Mouse (Mus musculus) intestine, postnatal 0 days (tissue): ENCODE measurements around the gene Brwd1. TPM values are rescaled to one million over a fixed set of nuclear protein-coding genes. Genes with fewer than 3 reads are reported as not detected.
"Not testable (repeated sequence)": the region's sequence is repeated elsewhere in the genome, so short reads cannot be mapped to it uniquely, and the experiment has no call there.

Experiments used
- ATAC-seq: fragments of 200-750 bp; cut with Nextera tagmentation; 2 replicates; pipeline ENCODE4 v1.8.0; 2017; ENCODE audit warnings: mild to moderate bottlenecking, moderate TSS enrichment, moderate library complexity
- H3K27ac ChIP-seq: fragments of 300-500 bp; sonication (generic); 2 replicates; pipeline ENCODE4 v1.5.1; 2014; ENCODE audit warnings: mild to moderate bottlenecking, low read depth, low read length, moderate library complexity
- H3K27me3 ChIP-seq: fragments of 300-500 bp; sonication (generic); replicated peaks from 2 replicates; pipeline ENCODE4 v1.6.1; 2014; ENCODE audit warnings: low read length, mixed read lengths; ENCODE audit not compliant: control insufficient read depth, insufficient read depth
- H3K36me3 ChIP-seq: fragments of 300-500 bp; sonication (generic); 2 replicates; pipeline ENCODE4 v1.6.1; 2014; ENCODE audit warnings: mild to moderate bottlenecking, moderate library complexity; ENCODE audit not compliant: control insufficient read depth, insufficient read depth
- H3K4me1 ChIP-seq: fragments of 300-500 bp; sonication (generic); replicated peaks from 2 replicates; pipeline ENCODE4 v1.6.1; 2014; ENCODE audit warnings: antibody characterized with exemption, low read length, mixed read lengths; ENCODE audit not compliant: control insufficient read depth, insufficient read depth
- H3K4me2 ChIP-seq: fragments of 300-500 bp; sonication (generic); replicated peaks from 2 replicates; pipeline ENCODE4 v1.6.1; 2014; ENCODE audit warnings: low read depth, mild to moderate bottlenecking, moderate library complexity
- H3K4me3 ChIP-seq: fragments of 300-500 bp; sonication (generic); 2 replicates; pipeline ENCODE4 v1.5.1; 2014; ENCODE audit warnings: low read depth, low read length
- H3K9ac ChIP-seq: fragments of 300-500 bp; sonication (generic); 2 replicates; pipeline ENCODE4 v1.6.1; 2014; ENCODE audit warnings: mild to moderate bottlenecking, low read depth, low read length
- H3K9me3 ChIP-seq: fragments of 300-500 bp; sonication (generic); 2 replicates; pipeline ENCODE4 v1.6.1; 2016; ENCODE audit warnings: mixed run types; ENCODE audit not compliant: control insufficient read depth
- CTCF ChIP-seq: sonication (generic); IDR thresholded peaks from 2 replicates; pipeline ENCODE4 v1.5.1; 2016; ENCODE audit warnings: low read depth, mild to moderate bottlenecking, control low read depth, antibody characterized with exemption, moderate library complexity
- WGBS: fragments of 180-500 bp; shearing (Covaris S2); extraction: QIAGEN DNeasy Blood & Tissue Kit; methylation state at CpG from one replicate; pipeline ENCODE4 v1.1.7; 2014; 5-methylcytosine and 5-hydroxymethylcytosine counted together
- polyA plus RNA-seq: library from polyadenylated mRNA; unstranded; fragments of >200 nt; fragmentation: Nextera tagmentation; extraction: Ambion mirVana; gene quantifications from 2 replicates; pipeline ENCODE4 v1.2.1, GENCODE M21; 2015

Gene Brwd1
- polyA plus RNA-seq, 1 experiment from 2014 or later, result 19.9 TPM

DNA sequence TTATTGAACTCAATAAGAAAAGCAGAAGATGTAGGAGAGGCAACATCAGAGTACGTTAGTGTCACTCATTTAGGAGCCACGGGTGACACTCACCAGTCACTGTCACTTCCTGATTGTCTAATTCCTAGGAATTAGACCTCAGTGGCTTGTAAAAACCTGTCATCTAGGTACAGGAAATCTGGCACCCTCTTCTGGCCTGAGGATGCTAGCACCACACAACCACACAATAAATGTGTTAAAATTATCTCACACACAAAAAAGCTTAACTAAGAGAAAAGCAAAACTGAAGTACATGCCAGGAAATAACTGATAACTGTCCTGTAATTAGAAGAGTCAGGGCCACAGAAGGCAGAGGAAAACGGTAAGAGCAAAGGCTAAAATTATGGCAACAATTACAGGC is 57.1 kb downstream of the Brwd1 start:
- WGBS, result 73% methylated on average over 3 of the region's 3 CpGs
- Histone ChIP-seq H3K4me2 (no peak overlapping the region), H3K36me3 (peaks cover 76% of the 10 kb centered on the region), H3K4me3 (no peak overlapping the region), H3K9ac (no peak overlapping the region), H3K27me3 (no peaks in the 10 kb centered on the region), H3K27ac (no peak overlapping the region), H3K4me1 (no peaks in the 10 kb centered on the region), H3K9me3 (no peaks in the 10 kb centered on the region)
- TF ChIP-seq CTCF, result peak; percentile 37
- no peak for ATAC-seq

DNA sequence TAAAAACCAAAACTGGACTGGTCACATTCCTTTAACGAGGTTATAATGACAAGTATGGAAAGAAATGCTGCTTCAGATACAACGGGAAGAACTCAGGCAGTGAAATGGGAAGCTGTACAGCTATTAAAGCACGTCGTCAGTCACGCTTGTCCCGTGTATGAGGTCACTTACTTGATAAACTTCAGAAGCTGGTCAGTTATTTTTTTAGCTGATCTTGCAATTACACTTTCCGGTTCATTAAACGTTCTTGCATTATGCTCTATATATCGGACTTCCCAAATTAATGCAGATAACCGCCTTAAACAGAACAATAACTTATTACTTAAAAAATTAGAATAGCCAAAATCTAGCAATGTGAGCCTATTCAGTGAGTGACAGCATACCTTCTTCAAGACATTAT is 61.3 kb downstream of the Brwd1 start:
- no peak for TF ChIP-seq CTCF
- Histone ChIP-seq H3K27ac (no peak overlapping the region), H3K9me3 (no peaks in the 10 kb centered on the region), H3K9ac (no peak overlapping the region), H3K4me2 (no peak overlapping the region), H3K4me1 (no peaks in the 10 kb centered on the region), H3K4me3 (no peak overlapping the region), H3K36me3 (peaks cover 79% of the 10 kb centered on the region), H3K27me3 (no peaks in the 10 kb centered on the region)
- WGBS, result 91% methylated on average over 10 of the region's 10 CpGs
- ATAC-seq, result no peak

DNA sequence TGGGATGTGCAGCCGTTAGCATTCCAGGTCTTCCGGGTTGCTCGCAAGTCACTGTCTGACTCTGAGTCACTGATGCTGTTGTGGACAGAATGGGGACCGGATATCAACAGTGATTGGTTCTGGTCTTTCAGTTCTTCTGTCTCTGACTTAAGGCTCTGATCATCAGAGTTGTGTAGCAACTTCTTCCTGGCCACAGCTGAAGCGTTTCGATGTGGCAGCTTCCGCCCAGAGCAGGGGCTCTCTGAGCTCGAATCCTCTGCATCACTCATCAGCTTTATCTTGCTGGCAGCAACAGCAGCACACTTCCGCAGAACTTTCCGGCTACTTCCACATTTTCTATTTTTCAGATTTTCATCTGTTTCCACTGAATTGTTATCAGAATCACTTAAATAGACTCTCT is 73.2 kb downstream of the Brwd1 start:
- not testable (repeated sequence) for H3K9me3 ChIP-seq, ATAC-seq, H3K4me2 ChIP-seq, H3K27me3 ChIP-seq, H3K4me3 ChIP-seq, H3K9ac ChIP-seq, H3K4me1 ChIP-seq, H3K27ac ChIP-seq
- WGBS, result no CpG with 5 or more reads among the region's 10 CpGs
- peaks cover 17% of the 10 kb centered on the region for H3K36me3 ChIP-seq

DNA sequence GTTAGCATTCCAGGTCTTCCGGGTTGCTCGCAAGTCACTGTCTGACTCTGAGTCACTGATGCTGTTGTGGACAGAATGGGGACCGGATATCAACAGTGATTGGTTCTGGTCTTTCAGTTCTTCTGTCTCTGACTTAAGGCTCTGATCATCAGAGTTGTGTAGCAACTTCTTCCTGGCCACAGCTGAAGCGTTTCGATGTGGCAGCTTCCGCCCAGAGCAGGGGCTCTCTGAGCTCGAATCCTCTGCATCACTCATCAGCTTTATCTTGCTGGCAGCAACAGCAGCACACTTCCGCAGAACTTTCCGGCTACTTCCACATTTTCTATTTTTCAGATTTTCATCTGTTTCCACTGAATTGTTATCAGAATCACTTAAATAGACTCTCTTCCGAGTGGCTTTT is 78.0 kb downstream of the Brwd1 start:
- H3K27me3 ChIP-seq, H3K4me3 ChIP-seq, H3K9ac ChIP-seq, H3K9me3 ChIP-seq, H3K4me2 ChIP-seq, ATAC-seq, H3K4me1 ChIP-seq, H3K27ac ChIP-seq: not testable (repeated sequence)
- peaks cover 33% of the 10 kb centered on the region for H3K36me3 ChIP-seq
- no CpG with 5 or more reads among the region's 10 CpGs for WGBS

DNA sequence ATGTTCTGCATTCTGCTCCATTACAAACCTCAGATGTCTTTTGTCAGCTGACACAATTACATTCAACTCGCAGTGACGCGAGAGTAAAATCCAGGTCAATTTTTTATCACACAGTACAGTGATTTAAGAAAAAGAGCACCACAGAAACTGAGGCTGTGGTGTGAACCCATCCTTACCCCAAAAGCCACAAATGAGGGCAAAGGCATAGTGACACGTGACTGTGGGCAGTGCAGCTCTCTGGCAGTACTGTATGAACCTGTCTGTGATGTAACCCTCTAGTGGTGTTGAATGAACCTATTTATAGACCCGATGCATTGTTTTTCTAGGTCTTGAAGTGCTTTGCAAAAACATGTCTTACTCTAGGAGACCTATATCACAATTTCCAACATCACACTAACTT is 83.0 kb downstream of the Brwd1 start:
- no peak for ATAC-seq
- no peak for TF ChIP-seq CTCF
- Histone ChIP-seq H3K4me1 (no peaks in the 10 kb centered on the region), H3K4me3 (no peak overlapping the region), H3K36me3 (peaks cover 51% of the 10 kb centered on the region), H3K9ac (no peak overlapping the region), H3K27me3 (no peaks in the 10 kb centered on the region), H3K27ac (no peak overlapping the region), H3K9me3 (no peaks in the 10 kb centered on the region), H3K4me2 (no peak overlapping the region)
- WGBS, result 84% methylated on average over 5 of the region's 5 CpGs

DNA sequence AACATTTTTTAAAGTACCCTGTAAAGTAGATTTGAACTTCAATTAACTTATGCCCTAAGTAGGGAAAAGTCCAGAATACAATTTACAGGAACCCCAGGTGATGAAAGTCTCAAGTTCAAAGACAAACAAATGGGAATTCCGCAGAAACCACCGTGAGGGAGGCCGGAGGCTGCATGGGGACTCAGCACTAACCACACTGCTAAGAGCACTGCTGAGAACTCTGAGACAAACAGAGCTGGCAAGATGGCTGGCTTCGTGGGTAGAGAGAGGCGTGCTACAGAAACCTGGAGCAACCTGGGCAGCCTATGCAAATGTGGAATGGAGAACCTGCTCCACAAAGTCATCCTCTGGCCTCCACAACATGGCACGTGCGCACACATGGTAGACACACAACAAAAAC is 86.2 kb downstream of the Brwd1 start:
- H3K36me3 ChIP-seq, result peaks cover 36% of the 10 kb centered on the region
- H3K4me2 ChIP-seq, result no peak overlapping the region
- no peak overlapping the region for H3K4me3 ChIP-seq
- H3K27ac ChIP-seq, result no peak overlapping the region
- ATAC-seq, result no peak
- TF ChIP-seq CTCF, result no peak
- no peaks in the 10 kb centered on the region for H3K9me3 ChIP-seq
- no peaks in the 10 kb centered on the region for H3K4me1 ChIP-seq
- 82% methylated on average over 7 of the region's 7 CpGs for WGBS
- H3K27me3 ChIP-seq, result no peaks in the 10 kb centered on the region
- H3K9ac ChIP-seq, result no peak overlapping the region

DNA sequence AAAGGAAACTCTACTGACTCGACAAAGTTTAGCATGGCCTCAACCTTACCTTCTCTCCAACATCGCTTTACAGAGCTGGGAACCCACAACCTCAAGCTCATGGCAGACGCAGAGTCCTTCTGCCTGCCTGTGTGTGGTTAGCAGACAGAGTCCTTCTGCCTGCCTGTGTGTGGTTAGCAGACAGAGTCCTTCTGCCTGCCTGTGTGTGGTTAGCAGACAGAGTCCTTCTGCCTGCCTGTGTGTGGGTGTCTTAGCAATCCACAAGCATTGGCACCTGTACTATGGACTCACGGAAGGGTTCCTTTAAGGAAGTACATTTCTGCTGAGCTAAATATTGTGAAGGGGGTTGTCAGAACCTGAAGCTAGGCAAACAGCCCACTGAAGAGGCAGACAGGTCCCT is 87.8 kb downstream of the Brwd1 start:
- H3K27ac ChIP-seq, ATAC-seq, H3K4me1 ChIP-seq, H3K9me3 ChIP-seq, H3K4me2 ChIP-seq, H3K27me3 ChIP-seq, H3K4me3 ChIP-seq, H3K9ac ChIP-seq: not testable (repeated sequence)
- WGBS, result 81% methylated on average over 4 of the region's 4 CpGs
- peaks cover 24% of the 10 kb centered on the region for H3K36me3 ChIP-seq
